Mouse (Mus musculus): ENCODE data around the gene Mipol1. TPM values are rescaled to one million over a fixed set of nuclear protein-coding genes. Genes with fewer than 3 reads are reported as not detected.

The Mipol1 gene
- total RNA-seq, 4 experiments from 2014 or later: 4.5 to 7.4 (median 6.4) TPM

Other genes with a start within 250 kb of the Mipol1 start
- 1 to 10 TPM in 1 of 4 experiments, under 1 TPM in 3; 0.27 to 1.1 (median 0.42) TPM for gene Slc25a21, start 33.0 kb upstream of the Mipol1 start, total RNA-seq (2022)
- 10 to 100 TPM; 15.4 to 19.8 (median 18.4) TPM for gene Prps1l3, start within 50 bp of the Mipol1 start, total RNA-seq (2022)